Mouse (Mus musculus): ENCODE measurements around the gene Arfgap1.

Gene Arfgap1

GRCm38 (mm10) chr2:180985635-180986034 is 18.6 kb downstream of the Arfgap1 start:
- no peak for DNase-seq (ENCODE audit: low read depth, low spot score)

GRCm38 (mm10) chr2:180986449-180986848 is 19.4 kb downstream of the Arfgap1 start, which contains the start of gene Col20a1:
TSS of gene Col20a1 (plus strand) at chr2:180986535.
- DNase-seq (ENCODE audit: low read depth, low spot score), result no peak

GRCm38 (mm10) chr2:180987001-180987400 is 20.0 kb downstream of the Arfgap1 start:
- DNase-seq (ENCODE audit: low read depth, low spot score), result no peak

- no peak for DNase-seq (ENCODE audit: low read depth, low spot score)
Observed at GRCm38 (mm10) chr2:180987432-180988030, 20.5 kb downstream of the Arfgap1 start.

GRCm38 (mm10) chr2:180988347-180988913 is 21.4 kb downstream of the Arfgap1 start:
- no peak for DNase-seq (ENCODE audit: low read depth, low spot score)

- DNase-seq (ENCODE audit: low read depth, low spot score), result no peak
Observed at GRCm38 (mm10) chr2:180988948-180989347, 21.9 kb downstream of the Arfgap1 start.

- no peak for DNase-seq (ENCODE audit: low read depth, low spot score)
Observed at GRCm38 (mm10) chr2:180990347-180990746, 23.3 kb downstream of the Arfgap1 start.

- no peak for DNase-seq (ENCODE audit: low read depth, low spot score)
Observed at GRCm38 (mm10) chr2:180994360-180994759, 27.3 kb downstream of the Arfgap1 start.

GRCm38 (mm10) chr2:180995457-180995856 is 28.4 kb downstream of the Arfgap1 start:
- DNase-seq (ENCODE audit: low read depth, low spot score), result no peak

GRCm38 (mm10) chr2:180996436-180996835 is 29.4 kb downstream of the Arfgap1 start:
- peak; percentile 56 for DNase-seq (ENCODE audit: low read depth, low spot score)

- DNase-seq (ENCODE audit: low read depth, low spot score), result no peak
Observed at GRCm38 (mm10) chr2:180996905-180997304, 29.9 kb downstream of the Arfgap1 start.

- DNase-seq (ENCODE audit: low read depth, low spot score), result no peak
Observed at GRCm38 (mm10) chr2:181007054-181007453, 40.0 kb downstream of the Arfgap1 start.

- no peak for DNase-seq (ENCODE audit: low read depth, low spot score)
Observed at GRCm38 (mm10) chr2:181008339-181008738, 41.3 kb downstream of the Arfgap1 start.

GRCm38 (mm10) chr2:181031406-181031934 is 64.4 kb downstream of the Arfgap1 start:
- no peak for DNase-seq (ENCODE audit: low read depth, low spot score)
